Mouse (Mus musculus): ENCODE data around the gene Actg1.
"Not testable (repeated sequence)": the region's sequence is repeated elsewhere in the genome, so short reads cannot be mapped to it uniquely, and the experiment has no call there.

Gene Actg1

GRCm38 (mm10) chr11:120360755-120361154 lies 12.4 kb upstream of the Actg1 start:
- DNase-seq (ENCODE audit: low spot score in 2 of 2): no peak

DNA sequence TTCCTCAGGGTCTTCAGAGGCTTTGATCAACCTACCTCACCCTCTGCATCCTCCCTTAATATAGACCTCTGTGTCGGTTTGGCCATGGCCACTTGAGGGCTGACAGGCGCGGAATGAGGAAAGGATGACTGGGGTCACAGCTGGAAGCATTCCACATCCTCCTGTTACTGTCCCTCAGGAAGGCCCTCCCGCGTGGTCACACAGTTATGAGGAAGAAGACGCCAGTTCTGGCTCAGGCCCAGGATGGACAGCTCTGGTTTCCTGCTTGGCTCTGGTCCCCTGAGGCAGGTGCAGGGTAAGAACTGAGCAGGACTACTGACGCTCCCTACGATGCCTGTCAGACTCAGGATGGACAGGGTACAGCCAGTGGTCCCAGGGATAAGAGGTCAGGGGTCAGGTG lies 11.7 kb upstream of the Actg1 start:
- no peak for DNase-seq (ENCODE audit: low spot score in 2 of 2)

- no peak for DNase-seq (ENCODE audit: low spot score in 2 of 2)
Measured at GRCm38 (mm10) chr11:120359391-120359790, 11.0 kb upstream of the Actg1 start.

GRCm38 (mm10) chr11:120357791-120358401 lies 9.6 kb upstream of the Actg1 start:
- peak in 1 of 2 experiments; percentile 76 for DNase-seq (ENCODE audit: low spot score in 2 of 2)

DNA sequence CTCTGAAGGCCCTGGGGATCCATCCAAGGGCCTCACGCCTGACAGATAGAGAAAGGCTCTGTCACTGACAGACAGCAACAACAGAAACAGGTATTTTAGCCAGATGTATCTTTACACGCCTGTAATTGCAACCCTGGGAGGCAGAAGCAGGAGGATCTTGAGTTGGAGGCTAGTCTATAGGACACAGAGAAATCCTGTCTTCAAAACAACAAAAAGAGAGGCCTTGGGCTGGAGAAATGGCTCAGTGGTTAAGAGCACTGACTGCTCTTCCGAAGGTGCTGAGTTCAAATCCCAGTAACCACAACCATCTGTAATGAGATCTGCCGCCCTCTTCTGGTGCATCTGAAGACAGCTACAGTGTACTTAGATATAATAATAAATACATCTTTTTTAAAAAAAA lies 8.6 kb upstream of the Actg1 start:
- no peak for DNase-seq (ENCODE audit: low spot score in 2 of 2)

DNA sequence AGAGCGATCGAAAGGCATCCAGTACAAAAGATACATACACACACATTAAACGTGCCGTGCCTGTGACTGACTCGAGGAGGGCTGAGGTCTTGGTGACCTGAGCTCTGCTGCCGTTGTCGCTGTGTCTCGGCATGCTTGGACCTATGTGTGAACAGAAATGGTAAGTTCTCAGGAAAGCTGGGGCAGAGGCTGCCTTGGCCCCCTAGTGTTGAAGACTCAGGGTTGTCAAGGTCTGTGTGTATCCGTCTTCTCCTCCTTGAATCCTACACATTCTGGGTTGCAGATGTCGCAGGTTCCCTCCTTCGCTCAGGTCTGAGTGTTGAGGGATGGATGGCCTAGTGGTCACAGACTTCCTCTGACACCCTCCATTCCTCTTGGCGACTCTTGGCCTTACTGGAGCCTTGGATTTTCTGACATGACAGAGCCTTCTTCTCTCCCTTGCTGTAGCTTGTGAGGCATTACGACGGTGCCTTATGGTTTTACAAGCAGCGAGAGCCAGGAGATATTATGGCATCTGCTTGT lies 8.0 kb upstream of the Actg1 start:
- DNase-seq (ENCODE audit: low spot score in 2 of 2): no peak

GRCm38 (mm10) chr11:120355277-120356039 lies 7.1 kb upstream of the Actg1 start:
- DNase-seq (ENCODE audit: low spot score in 2 of 2): no peak

GRCm38 (mm10) chr11:120354304-120355276 lies 6.2 kb upstream of the Actg1 start:
- no peak for DNase-seq (ENCODE audit: low spot score in 2 of 2)

DNA sequence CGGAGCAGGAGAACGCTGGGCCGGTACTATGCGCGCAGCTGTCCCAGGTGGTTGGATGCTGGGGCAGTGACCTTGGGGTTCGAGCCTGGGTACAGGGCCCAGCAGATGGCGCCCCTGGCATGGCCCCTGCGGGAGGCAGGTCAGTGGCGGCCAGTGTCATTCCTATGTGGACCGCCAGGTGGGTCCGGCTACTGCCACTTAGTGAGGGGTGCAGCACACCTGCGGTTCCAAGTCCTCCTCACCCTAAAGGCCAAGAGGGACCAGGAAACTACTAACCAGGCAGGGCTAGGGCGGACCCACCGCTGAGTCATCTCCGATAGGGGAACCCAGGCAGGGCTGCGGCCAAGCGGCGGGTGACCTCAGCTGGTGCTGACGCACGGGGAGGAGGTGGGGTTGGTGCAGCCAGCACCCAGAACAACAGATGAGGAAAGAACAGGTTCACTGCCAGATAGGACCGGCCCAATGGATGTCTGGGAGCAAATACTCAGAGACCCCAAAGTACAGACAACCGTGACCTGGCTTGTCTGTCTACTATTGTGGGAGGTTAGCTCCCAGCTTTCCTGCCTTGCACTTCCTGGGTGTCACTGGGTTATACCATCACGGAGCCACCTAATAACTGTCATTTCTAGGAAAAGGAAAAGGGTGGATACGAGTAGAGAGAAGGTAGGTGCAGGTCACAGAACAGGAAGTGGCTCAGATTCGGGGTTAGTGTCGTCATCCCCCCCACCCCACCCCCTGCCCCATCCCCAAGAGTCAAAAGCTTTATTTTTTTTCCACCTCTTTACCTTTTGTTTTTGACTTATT lies 5.4 kb upstream of the Actg1 start:
- DNase-seq (ENCODE audit: low spot score in 2 of 2): peak in 1 of 2 experiments; percentile 52

GRCm38 (mm10) chr11:120352571-120353290 lies 4.4 kb upstream of the Actg1 start:
- no peak for DNase-seq (ENCODE audit: low spot score in 2 of 2)

GRCm38 (mm10) chr11:120352093-120352350 lies 3.7 kb upstream of the Actg1 start:
- not testable (repeated sequence) for DNase-seq (ENCODE audit: low spot score in 2 of 2)

DNA sequence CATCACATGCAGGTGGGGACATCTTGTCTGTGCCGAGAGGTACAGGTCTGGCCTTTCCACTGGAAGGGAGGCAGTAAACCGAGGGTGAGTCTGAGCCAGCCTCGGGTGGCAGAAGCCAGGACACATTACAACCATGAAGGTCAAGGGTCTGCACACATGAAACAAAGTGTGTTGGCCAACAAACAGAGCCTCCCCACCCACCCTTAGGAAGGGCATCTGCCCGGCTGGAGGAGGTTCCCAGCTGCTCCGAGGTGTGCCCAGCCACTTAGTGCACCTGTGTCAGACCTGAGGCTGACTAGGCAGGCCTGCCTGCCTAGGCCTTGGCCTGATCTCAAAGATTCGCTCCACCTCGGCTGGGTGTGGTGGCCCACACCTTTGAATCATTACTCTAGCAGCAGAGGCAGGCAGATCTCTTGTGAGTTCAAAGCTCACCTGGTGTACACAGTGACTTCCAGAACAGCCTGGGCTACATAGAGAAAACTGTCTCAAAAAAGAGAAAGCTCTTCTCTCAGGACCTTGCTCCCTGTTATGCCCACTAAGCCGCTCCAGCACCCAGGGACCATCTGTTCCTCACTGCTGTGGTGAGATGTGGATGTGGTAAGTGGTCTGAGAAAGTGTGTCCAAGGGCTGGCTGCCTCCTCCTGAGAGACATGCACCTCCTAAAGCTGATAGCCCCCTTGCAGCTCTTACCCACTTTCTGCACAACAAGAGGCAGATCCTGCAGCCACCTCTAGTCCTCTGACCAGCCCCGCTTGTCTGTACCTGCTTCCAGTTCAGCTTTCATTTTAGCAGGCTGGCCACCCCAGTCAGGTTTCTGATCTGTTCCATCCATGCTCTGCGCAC lies 3.1 kb upstream of the Actg1 start:
- DNase-seq (ENCODE audit: low spot score in 2 of 2): no peak

DNA sequence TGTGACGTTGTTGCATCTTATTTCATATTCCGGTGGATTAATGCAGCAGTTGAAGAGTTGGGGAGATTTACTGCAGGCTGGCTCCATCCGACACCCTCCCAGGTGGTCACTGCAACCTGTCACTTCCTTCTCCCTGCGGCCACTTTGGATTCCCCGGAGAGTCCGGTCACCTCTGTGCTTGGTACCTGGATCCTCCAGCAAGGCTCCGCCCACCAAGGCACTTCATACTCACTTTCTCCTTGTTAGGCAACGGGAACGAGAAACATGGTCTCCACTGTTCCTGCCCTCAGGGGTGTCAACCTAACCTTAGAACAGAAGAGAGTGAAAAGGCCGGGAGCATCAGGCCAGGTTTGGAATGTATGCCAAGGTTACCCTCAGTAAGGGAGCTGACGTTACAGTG lies 2.4 kb upstream of the Actg1 start:
- DNase-seq (ENCODE audit: low spot score in 2 of 2): no peak

GRCm38 (mm10) chr11:120349986-120350702 lies 1.8 kb upstream of the Actg1 start:
- DNase-seq (ENCODE audit: low spot score in 2 of 2): peak in 1 of 2 experiments; percentile 73

GRCm38 (mm10) chr11:120349371-120349985 lies 1.1 kb upstream of the Actg1 start:
- no peak for DNase-seq (ENCODE audit: low spot score in 2 of 2)

GRCm38 (mm10) chr11:120348684-120349370 lies 485 bp upstream of the Actg1 start:
- peak in 1 of 2 experiments; percentile 56 for DNase-seq (ENCODE audit: low spot score in 2 of 2)

DNA sequence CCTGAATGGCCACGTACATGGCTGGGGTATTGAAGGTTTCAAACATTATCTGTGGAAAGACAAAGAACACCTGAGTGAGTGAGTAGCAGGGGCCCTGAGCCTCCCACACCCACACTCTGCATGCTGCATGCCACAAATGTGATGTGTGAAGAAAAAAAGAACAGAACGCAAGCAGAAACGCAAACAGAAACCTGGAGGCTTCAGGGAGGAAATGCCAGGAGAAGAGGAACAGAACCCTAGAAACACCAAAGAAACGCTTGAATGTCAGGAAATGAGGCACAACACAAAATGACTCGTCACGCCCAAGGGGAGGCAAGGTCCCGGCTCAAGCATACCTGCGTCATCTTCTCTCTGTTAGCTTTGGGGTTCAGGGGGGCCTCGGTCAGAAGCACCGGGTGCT lies 1.0 kb downstream of the Actg1 start:
- no peak for DNase-seq (ENCODE audit: low spot score in 2 of 2)

DNA sequence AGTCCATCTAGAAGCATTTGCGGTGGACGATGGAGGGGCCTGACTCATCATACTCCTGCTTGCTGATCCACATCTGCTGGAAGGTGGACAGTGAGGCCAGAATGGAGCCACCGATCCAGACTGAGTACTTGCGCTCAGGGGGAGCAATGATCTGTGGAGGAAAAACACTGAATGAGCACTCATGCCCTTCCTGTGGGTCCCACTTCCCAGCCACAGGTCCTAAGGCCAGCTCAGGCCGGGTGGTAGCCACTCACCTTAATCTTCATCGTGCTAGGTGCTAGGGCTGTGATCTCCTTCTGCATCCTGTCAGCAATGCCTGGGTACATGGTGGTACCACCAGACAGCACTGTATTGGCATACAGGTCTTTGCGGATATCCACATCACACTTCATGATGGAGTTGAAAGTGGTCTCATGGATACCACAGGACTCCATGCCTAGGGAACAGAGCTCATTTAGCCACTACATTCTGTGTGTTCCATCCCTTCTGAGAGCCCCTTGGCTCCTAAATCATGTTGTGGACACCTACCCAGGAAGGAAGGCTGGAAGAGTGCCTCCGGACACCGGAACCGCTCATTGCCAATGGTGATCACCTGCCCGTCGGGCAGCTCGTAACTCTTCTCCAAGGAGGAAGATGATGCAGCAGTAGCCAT lies 1.8 kb downstream of the Actg1 start:
- not testable (repeated sequence) for DNase-seq (ENCODE audit: low spot score in 2 of 2)

All from left cerebral cortex, adult 9 months (tissue).